In genomic region chr9:41048820-41049219, GRCm38 (mm10) we compare ENCODE assay signal across 17 mouse cellular contexts. TPM values are rescaled to one million over a fixed set of nuclear protein-coding genes. Genes with fewer than 3 reads are reported as not detected.
"Had no signal": no experiment of that assay in that cellular context is flagged by ENCODE, and none has a peak within 500 bp of the region (broad histone marks: within the 10 kb centered on the region; RNA-seq: fewer than 3 reads in every experiment).

No protein-coding gene starts in this region.

- H3K4me1 ChIP-seq: limb, embryonic 10.5 days; stomach, embryonic 15.5 days had no signal

- DNase-seq: kidney, adult 18-20 months; kidney, postnatal 10 days; kidney, postnatal 4 days; lung, adult 2 months; lung, postnatal 4 days; thymus, adult 2 months had no signal

- H3K4me2 ChIP-seq: liver, embryonic 11.5 days; liver, embryonic 15.5 days; midbrain, embryonic 12.5 days; neural tube, embryonic 13.5 days; stomach, embryonic 15.5 days had no signal

- H3K9ac ChIP-seq: liver, embryonic 15.5 days; midbrain, embryonic 12.5 days; neural tube, embryonic 13.5 days; stomach, embryonic 15.5 days had no signal

- H3K27ac ChIP-seq: limb, embryonic 10.5 days; liver, embryonic 15.5 days; midbrain, embryonic 12.5 days; neural tube, embryonic 13.5 days; stomach, embryonic 15.5 days had no signal

- H3K4me3 ChIP-seq: layer of hippocampus, adult 2 months; left cerebral cortex, adult 2 months; limb, embryonic 10.5 days; liver, embryonic 15.5 days; midbrain, embryonic 12.5 days; neural tube, embryonic 13.5 days; stomach, embryonic 15.5 days had no signal

- ATAC-seq: lung, postnatal 0 days had no signal

- H3K9me3 ChIP-seq: limb, embryonic 10.5 days; liver, embryonic 15.5 days; megakaryocyte, embryonic 14.5 days; midbrain, embryonic 12.5 days; neural tube, embryonic 13.5 days; stomach, embryonic 15.5 days had no signal

- H3K36me3 ChIP-seq: limb, embryonic 10.5 days; liver, embryonic 15.5 days; midbrain, embryonic 12.5 days; stomach, embryonic 15.5 days had no signal

- H3K27me3 ChIP-seq: liver, embryonic 15.5 days; megakaryocyte, embryonic 14.5 days; midbrain, embryonic 12.5 days; neural tube, embryonic 13.5 days; stomach, embryonic 15.5 days had no signal

RNA-seq across cellular contexts. Expression of gene Crtam, which starts 44.4 kb away (rescaled TPM):
- total RNA-seq: layer of hippocampus, postnatal 10 days had no signal
- polyA plus RNA-seq: liver, embryonic 15.5 days; midbrain, embryonic 12.5 days; stomach, embryonic 15.5 days had no signal
